Mouse (Mus musculus) T-helper 17 cell (primary cell): ENCODE data around the gene Gm36864.
"Not testable (repeated sequence)": the region's sequence is repeated elsewhere in the genome, so short reads cannot be mapped to it uniquely, and the experiment has no call there.

Experiments
- in situ Hi-C, 2 experiments: fragments of 300-600 bp; cut with MboI, MseI; formaldehyde crosslinking; loops; 1 replicate in 1 of 2; 2 replicates in 1 of 2; pipeline ENCODE4 v1.15.1; 2025; ENCODE audit warnings: high pct_unique_total_duplicates in 2 of 2

Gm36864 gene

DNA sequence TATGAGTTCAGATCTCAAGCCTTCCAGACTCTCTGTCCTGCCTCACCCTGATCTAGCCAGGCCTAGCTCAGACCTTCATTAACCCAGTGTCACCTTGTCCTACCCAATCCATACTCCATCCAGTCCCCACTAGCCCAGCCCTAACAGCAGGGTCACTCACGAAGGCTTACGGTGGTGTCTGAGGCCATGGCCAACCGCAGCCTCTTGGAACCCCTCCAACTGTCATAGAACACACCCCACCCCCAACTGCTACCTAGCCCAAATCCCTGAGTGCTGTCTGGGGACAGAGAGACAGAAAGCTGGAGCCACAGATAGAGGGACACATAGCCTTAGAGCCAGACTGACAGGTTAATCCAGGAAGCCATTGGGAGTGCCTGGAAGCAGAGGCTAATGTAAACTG, at the start of gene Gm36864:
Gm36864 (plus strand) TSS at position 269 of the 400 bp plus-strand sequence.
- in situ Hi-C loops, result no loop called here

DNA sequence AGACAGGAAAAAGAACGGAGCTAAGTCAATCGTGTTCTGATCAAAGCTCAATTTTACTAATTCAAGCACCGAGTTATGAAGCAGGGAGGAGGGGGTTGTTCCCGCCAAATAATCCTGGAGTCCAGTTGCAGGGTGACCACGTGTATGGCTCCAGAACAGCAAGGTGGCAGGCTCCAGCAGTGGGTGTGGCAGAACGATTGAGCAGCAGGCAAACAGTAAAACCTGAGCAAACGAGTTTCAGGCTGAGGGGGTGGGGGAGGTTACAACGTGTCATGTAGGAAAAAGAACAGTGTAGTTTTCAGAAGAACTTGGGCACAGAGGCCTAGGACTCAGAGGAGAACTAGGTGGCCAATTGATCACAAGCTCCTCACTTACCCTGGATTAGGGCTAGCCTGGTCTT, 49.5 kb upstream of the Gm36864 start:
- in situ Hi-C loops, result not testable (repeated sequence)

DNA sequence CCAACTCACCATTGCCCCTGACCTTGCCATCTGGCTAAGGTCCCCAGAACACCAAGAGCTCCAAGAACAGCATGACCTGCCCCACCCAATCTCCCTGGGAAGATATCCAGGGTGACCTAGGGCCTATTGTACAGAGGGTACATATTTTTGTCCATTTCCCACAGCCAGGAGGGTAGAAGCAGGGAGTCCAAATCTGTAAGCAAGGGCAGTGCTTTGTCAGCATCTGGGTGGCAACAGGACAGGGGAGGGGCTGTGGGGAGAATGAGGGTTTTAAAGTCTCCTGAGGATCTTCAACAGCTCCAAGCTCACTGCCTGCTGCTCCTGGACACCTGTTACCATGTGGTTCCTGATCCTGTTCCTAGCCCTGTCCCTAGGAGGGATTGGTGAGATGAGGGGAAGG, 48.0 kb upstream of the Gm36864 start, which contains the start of gene Klk1b24:
Klk1b24 (plus strand) TSS at position 301 of the 400 bp plus-strand sequence.
- in situ Hi-C loops, result not testable (repeated sequence)

DNA sequence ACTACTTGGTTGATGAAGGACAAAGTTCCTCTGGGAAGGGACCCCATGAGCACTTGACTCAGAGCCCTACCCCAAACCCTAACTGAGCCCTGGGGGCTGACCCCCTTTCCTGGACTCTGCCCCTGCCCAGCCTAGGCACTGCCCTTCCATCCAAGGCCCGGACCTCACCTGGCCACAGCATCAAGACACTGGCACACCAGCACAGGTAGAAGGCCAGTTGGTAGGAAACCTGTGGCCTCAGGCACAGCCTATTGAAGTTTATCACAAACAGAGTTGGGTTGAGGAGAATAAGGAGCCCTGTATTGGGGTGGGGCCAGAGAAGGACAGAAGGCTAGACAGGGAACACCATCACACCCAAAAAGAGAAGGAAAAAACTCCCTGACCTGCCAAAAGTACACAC, 42.5 kb upstream of the Gm36864 start:
- in situ Hi-C loops, result not testable (repeated sequence)

- in situ Hi-C loops, result no loop called here
These were observed 38.1 kb upstream of the Gm36864 start, which contains the start of gene Klk1b3 for GRCm38 (mm10) chr7:44197891-44198290. Gene Klk1b3 (plus strand): TSS chr7:44198191.

DNA sequence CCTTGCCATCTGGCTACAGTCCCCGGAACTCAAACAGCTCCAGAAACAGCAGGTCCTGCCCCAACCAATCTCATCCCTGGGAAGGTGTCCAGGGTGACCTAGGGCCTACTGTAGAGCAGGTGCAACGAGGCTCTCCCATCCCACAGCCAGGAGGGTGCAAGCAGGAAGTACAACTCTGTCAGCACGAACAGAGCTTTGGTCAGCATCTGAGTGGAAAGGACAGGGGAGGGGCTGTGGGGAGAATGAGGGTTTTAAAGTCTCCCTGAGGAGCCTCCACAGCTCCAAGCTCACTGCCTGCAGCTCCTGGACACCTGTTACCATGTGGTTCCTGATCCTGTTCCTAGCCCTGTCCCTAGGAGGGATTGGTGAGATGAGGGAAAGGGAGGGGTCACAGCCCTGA, 28.8 kb upstream of the Gm36864 start, which contains the start of gene Klk1b4:
Klk1b4 (plus strand) TSS at position 301 of the 400 bp plus-strand sequence.
- in situ Hi-C loops, result not testable (repeated sequence)

- in situ Hi-C loops, result no loop called here
These were observed 27.7 kb upstream of the Gm36864 start for GRCm38 (mm10) chr7:44208307-44208706.

DNA sequence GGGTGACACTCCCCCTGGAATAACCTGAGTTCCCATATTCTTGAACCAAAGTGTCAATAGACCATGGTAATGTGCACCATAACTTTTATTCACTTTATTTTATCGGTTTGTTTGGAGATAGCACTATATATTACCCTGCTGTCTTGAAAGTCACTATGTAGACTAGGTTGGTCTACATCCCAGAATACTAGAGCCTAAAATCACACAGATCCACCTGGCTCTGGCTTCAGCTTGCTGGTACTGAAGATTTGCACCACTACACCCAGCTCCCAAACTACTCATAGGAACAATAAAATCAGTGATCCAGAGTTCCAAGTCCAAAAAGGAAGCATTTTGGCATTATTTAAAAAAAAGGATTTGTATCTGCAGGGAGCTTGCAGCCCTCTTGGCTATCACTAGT, 20.3 kb upstream of the Gm36864 start, which contains the start of gene Klk1b5:
Klk1b5 (plus strand) TSS at position 301 of the 400 bp plus-strand sequence.
- in situ Hi-C loops, result no loop called here

GRCm38 (mm10) chr7:44221601-44222000, 14.4 kb upstream of the Gm36864 start:
- in situ Hi-C loops, result loop anchor here in 1 of 2 experiments (10.0 kb wide), 1 partner anchor 747 kb away; no protein-coding TSS in a partner anchor

GRCm38 (mm10) chr7:44222335-44222734, 13.6 kb upstream of the Gm36864 start:
- in situ Hi-C loops, result loop anchor here in 1 of 2 experiments (10.0 kb wide), 1 partner anchor 748 kb away; no protein-coding TSS in a partner anchor

- in situ Hi-C loops, result loop anchor here in 1 of 2 experiments (10.0 kb wide), 1 partner anchor 750 kb away; no protein-coding TSS in a partner anchor
These were observed 10.9 kb upstream of the Gm36864 start, which contains the start of gene Klk1 for GRCm38 (mm10) chr7:44225076-44225475. Gene Klk1 (plus strand): TSS chr7:44225360.

- in situ Hi-C loops, result loop anchor here in 1 of 2 experiments (10.0 kb wide), 1 partner anchor 925 kb away; the partner anchor contains the start of gene Zfp715
These were observed 3.9 kb downstream of the Gm36864 start for GRCm38 (mm10) chr7:44239913-44240312.

DNA sequence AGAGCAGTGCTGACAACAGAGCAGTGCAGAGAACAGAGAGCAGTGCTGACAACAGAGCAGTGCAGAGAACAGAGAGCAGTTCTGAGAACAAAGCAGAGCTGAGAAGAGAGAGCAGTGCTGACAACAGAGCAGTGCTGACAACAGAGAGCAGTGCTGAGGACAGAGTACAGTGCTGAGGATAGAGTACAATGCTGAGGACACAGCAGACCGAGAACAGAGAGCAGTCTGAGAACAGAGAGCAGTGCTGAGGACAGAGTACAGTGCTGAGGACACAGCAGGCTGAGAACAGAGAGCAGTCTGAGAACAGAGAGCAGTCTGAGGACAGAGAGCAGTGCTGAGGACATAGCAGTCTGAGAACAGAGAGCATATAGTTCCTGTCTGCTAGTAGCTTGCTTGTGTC, 4.7 kb downstream of the Gm36864 start:
- in situ Hi-C loops, result loop anchor here in 1 of 2 experiments (10.0 kb wide), 1 partner anchor 926 kb away; the partner anchor contains the start of gene Zfp715

DNA sequence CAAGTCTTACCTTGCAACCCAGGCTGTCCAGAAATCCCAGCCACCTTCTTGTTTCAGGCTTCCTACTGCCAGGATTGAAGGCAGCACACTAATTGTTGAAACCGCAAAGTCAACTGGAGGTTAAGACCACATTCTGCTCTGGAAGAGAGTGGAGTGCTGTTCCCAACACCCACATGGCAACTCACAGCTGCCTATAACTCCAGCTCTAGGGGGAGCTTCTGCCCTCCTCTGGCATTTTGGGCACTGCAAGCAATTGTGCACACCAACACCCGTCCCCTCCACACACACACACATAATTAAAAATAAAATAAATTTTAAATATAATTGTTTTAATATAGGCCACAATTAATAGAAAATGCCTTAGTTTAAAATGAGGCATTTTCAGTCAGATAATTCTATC, 5.2 kb downstream of the Gm36864 start:
- in situ Hi-C loops, result loop anchor here in 1 of 2 experiments (10.0 kb wide), 1 partner anchor 926 kb away; the partner anchor contains the start of gene Zfp715

- in situ Hi-C loops, result loop anchor here in 1 of 2 experiments (10.0 kb wide), 1 partner anchor 929 kb away; the partner anchor contains the start of gene Zfp715
These were observed 8.1 kb downstream of the Gm36864 start for GRCm38 (mm10) chr7:44244080-44244479.

GRCm38 (mm10) chr7:44246055-44246983, 10.3 kb downstream of the Gm36864 start, which contains the start of the genes 1700028J19Rik and 2410002F23Rik:
Gene 1700028J19Rik (minus strand): TSS chr7:44246695.
Gene 2410002F23Rik (plus strand): TSS chr7:44246722.
- in situ Hi-C loops, result loop anchor here in 1 of 2 experiments (10.0 kb wide), 1 partner anchor 932 kb away; the partner anchor contains the start of gene Zfp715

GRCm38 (mm10) chr7:44246984-44247470, 11.1 kb downstream of the Gm36864 start:
- in situ Hi-C loops, result loop anchor here in 1 of 2 experiments (10.0 kb wide), 1 partner anchor 932 kb away; the partner anchor contains the start of gene Zfp715

- in situ Hi-C loops, result loop anchor here in 1 of 2 experiments (10.0 kb wide), 1 partner anchor 933 kb away; the partner anchor contains the start of gene Zfp715
These were observed 12.0 kb downstream of the Gm36864 start for GRCm38 (mm10) chr7:44247971-44248370.

DNA sequence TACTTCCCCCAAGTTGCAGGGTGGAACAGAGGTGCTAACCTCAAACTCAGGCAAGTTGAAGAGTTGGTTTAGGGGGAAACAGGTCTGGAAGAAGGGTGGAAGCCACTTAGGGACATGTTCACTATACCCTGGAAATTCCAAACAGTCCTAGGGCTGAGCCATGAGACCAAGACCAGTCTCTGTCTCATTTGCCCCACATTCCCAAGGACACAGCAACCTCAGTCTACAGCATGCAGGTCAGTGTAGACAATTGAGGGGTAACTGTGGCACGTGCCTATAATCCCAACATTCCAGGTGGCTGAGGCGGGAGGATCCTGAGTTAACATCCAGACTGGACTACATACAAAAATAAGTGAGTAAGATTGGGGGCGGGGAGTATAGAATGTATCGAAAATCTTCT, 13.3 kb downstream of the Gm36864 start:
- in situ Hi-C loops, result loop anchor here in 1 of 2 experiments (10.0 kb wide), 1 partner anchor 934 kb away; the partner anchor contains the start of gene Zfp715

GRCm38 (mm10) chr7:44250732-44251275, 14.8 kb downstream of the Gm36864 start:
- in situ Hi-C loops, result loop anchor here in 1 of 2 experiments (10.0 kb wide), 1 partner anchor 806 kb away; the partner anchor contains the start of genes Cldnd2, Etfb and Gm45233
